Mouse (Mus musculus) left cerebral cortex, adult 18-20 months (tissue): ENCODE results near the gene Wwc2. TPM values are rescaled to one million over a fixed set of nuclear protein-coding genes. Genes with fewer than 3 reads are reported as not detected.

Experiments
- DNase-seq, 2 experiments: peaks; one replicate each; pipeline ENCODE4 v3.0.0; 2021 to 2022; ENCODE audit warnings: low spot score in 2 of 2, mixed read lengths in 1 of 2
- total RNA-seq, 2 experiments: library from RNA; stranded (reverse); gene quantifications; 2 replicates each; pipeline ENCODE4 v1.2.3; 2021

The Wwc2 gene
- total RNA-seq, 2 experiments from 2014 or later = 22.4 to 22.8 TPM

DNA sequence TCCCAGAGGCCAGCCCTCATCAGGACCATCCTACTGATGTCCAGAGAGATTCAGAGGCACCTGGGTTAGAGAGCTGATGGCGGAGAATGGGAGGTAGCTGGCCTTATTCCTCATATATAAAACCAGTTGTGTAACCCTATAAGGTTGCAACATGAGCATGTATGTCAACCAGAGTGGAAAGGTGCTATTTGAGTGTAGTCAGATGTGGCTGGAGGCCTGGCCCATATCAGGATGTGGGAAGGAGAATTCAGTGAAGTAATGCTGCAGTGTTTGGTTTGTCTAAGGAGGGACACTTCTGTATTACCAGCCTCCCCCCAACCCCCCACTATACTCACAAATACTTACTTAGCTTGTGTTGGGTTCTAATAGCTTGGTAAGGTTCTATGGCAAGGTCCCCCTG lies 186.5 kb downstream of the Wwc2 start:
- no peak for DNase-seq

DNA sequence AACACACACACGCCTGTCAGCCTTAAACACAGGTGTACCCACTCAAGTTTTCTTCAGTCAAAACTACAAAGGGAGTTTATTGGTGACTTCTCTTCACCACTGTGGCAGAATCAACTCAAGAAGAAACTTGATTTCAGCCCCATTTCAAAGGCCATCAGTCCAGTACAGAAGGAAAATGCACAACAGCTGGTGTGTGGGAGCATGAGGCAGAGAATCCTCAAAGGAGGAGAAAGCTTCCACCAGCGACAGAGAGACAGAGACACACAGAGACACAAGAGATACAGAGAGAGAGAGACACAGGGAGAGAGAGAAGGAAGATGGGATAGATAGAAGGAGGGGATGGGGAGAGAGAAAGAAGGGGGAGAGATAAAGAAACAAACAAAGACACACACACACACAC lies 188.4 kb downstream of the Wwc2 start:
- peak in 1 of 2 experiments; percentile 40 for DNase-seq

DNA sequence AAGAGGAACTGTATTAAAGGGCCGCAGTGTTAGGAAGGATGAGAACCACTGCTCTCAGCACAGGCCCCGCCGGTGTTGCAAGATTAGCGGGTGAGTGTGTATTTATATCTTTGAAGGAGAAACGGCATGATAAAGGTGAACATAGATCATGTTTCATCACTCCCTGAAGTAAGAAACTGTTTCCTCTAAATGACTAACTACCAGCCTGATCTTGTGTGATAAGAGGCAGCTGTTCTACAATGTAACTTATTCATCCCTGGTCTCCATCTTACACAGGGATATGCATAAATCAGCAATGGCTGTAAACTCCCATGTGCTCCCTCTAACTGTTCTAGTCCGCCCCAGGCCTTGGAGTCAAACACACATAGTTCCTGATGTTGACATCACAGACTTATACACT lies 191.3 kb downstream of the Wwc2 start:
- no peak for DNase-seq

DNA sequence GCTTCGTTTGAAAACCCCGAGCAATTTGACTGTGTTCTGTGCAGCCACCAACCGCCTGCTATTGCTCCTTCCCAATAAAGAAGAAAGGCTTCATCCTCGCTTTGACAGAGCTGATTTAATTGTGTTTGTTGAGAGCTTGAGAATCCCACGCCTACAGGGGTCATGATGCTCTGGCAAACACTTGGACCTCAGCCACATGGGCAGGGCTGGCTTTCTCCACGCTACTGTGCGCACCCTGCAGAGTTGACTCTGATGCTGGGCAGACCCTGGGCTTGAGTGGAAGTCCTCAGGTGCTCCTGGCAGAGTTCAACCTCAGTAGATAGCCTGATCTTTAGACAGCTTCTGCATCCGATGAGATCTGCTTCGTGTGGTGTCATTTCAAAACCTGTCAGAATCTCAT lies 198.7 kb downstream of the Wwc2 start:
- DNase-seq = no peak

DNA sequence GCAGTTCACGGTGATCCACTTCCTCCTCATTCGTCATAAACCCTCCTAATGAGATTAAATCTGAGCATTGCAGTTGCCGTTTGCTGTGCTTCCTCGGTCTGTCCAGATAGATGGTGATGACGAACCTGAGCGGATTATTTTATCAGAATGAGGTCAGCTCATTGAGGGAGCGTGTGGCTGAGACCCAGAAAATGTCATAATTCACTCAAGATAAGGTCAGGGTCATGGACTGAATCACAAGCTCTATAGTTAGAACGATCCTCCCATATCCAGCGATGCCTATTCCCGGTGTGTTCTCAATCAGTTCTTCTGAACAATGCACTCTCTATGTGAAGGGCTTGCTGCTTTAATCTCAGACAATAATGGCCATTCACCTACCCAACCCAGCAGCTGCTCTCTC lies 203.0 kb downstream of the Wwc2 start:
- no peak for DNase-seq

DNA sequence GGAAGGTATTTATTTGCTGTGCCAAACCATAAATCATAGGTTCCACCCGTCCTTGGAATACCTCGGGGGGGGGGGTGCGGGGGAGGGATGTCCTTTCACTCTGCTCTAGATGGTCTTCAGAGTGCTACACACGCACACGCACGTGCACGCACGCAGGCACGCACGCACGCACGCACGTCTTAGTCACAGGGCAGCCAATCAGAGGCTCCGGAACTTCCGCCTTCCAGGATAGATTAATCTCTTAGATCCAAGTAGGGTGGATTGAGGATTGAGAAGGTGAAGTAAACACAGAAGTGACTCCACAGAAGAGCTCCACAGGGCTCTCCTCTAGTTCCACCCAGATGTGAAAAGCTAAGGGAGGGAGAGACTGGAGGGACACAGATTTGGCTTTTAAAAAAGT lies 204.4 kb downstream of the Wwc2 start:
- DNase-seq = no peak

DNA sequence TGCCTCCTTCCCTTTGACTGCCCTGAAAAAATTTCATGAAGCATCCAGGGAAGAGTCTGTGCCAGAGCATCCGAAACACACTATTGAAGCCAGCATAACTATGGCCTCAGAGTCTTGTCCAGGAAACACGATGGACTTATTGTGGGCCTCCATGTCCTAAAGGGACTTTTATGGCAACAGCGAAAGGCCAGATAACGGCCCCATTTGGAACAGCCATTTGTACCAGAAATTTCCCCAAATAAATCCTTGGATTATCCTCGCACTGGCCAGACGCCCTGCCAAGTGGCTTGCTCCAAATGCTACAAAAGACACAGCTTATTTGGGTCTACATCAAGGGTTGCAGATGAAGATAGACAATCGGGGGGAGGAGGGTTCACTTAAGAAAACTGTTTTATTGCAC lies 206.3 kb downstream of the Wwc2 start:
- no peak for DNase-seq

DNA sequence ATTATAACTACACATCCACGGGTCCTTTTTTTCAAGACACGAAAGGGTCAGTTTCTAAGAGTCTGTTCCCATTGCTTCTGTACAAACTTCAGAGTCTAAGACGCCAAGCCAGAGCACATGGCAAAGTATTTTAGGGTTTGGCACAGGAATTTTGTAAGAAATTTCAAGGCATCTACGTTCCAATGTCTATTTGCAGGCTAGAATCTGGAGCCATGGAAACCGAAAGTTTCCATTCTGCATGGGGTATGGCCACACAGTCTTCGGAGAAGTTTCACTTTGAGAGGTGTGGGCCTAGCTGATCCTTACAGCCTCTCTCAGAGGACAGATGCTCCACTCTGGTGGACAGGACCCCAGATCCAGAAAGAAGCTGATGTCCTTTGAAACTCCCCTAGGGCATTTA lies 206.8 kb downstream of the Wwc2 start:
- DNase-seq = peak; percentile 30 to 53

DNA sequence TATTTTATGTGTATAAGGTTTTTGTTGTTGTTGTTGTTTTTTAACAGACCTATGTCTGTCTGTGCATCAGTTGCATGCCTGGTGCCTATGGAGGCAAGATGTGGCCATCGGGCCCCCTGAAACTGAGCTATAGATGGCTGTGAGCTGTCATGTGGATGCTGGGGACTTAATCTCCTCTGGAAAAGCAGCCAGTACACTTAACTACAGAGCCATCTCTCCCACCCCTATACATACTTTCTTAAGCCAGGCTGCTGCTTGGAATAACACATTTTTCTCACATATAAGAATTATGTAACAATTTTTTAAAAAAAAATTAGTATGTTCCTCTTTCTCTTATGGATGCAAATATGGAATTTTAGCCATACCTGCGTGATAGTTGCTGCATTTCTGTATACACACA lies 207.2 kb downstream of the Wwc2 start:
- no peak for DNase-seq

DNA sequence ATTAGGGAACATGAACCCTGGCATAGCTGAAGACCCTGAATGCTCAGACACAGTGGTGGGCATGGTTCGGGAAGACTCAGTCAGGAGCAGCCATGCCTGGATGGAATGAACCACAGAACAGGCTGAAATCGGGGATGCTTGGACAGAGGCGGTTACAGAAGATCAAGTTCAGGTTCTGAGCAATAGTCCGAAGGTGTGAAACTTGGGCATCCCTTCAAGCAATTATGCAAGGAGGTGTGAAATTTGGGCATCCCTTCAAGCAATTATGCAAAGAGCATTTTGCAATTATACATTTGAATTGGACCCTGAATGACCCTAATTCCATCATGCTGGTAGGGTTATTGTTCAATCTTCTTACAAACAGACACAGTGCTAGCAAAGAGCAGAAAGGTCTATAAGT lies 208.8 kb downstream of the Wwc2 start:
- no peak for DNase-seq

DNA sequence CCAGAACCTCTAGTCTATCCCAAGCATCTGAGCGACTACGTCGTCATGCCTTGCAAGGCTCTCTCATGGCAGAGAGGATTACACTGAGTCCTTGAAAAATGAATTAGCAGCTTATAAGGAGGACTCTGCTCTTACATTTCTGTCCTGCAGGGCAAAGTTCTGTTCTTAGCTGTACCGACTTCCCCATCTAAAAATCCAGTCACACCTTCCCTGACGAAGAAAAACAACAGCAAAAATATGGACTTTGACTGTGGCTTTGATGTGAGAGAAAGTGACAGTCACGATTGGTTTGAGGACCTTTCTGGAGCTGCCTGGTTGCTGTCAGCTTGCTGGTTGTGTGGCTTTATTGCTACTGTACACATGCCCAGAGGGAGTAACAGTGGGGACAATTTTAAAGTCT lies 211.1 kb downstream of the Wwc2 start:
- no peak for DNase-seq

DNA sequence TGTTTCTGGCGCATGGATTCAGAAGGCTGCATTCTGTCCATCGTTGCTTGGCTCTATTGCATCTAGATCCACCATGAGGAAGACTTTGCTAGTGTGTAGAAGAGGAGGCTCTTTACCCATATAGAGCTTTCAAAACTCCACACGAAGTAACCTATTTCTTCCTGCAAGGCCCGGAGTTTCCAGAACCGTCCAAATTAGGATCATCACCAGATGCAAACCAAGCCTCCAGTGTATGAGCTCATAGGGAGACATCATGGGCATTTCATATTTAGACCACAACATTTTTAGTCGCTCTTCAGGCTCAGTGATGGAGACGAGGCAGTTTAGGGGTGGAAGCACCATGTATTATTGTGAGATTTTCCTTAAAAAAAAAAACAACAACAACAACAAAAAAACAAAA lies 213.3 kb downstream of the Wwc2 start:
- no peak for DNase-seq

Other genes starting within 250 kb of the Wwc2 start
- gene Cldn24, start 168.8 kb downstream of the Wwc2 start, total RNA-seq = not detected
- 1 to 10 TPM in 1 of 2 experiments, under 1 TPM in 1; 0.63 to 1.3 TPM for gene Cldn22, start 166.4 kb downstream of the Wwc2 start, total RNA-seq
- 1 to 10 TPM; 5.4 to 6.8 TPM for gene Dctd, start 108.2 kb upstream of the Wwc2 start, total RNA-seq